Mouse (Mus musculus) cerebellum, postnatal 4 days (tissue): Measurements from ENCODE around the gene B3gnt2.
A peak's percentile ranks its signal among the peaks of the same experiment; 100 is the strongest.
"Not testable (repeated sequence)": the region's sequence is repeated elsewhere in the genome, so short reads cannot be mapped to it uniquely, and the experiment has no call there.

ENCODE experiments used
- DNase-seq, 2 experiments: peaks; one replicate each; pipeline ENCODE4 v3.0.0; 2022; ENCODE audit warnings: low spot score in 2 of 2, mixed read lengths in 1 of 2

B3gnt2 gene

GRCm38 (mm10) chr11:22774821-22775220 lies 85.9 kb downstream of the B3gnt2 start:
- no peak for DNase-seq

- DNase-seq = no peak
These were observed 94.5 kb downstream of the B3gnt2 start for GRCm38 (mm10) chr11:22766238-22766637.

DNA sequence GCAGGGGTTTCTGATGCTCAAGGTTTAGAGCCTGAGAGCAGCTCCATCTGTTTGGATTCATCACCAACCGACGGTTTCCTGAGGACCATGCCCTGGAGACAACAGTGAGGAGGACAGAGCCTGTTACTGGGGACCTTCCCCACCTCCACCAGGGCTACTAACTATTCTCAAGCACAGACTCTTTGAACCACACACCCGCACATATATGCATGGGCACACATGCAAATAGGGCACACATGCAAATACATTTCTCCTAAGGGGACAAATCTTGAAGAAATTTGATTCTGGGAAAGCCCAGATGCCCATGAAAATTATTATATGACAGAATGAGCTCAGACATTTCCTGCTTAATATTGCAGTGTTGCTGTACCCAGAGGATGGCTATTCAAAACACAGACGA lies 95.3 kb downstream of the B3gnt2 start:
- no peak for DNase-seq

- DNase-seq = no peak
These were observed 97.0 kb downstream of the B3gnt2 start for GRCm38 (mm10) chr11:22763556-22764295.

DNA sequence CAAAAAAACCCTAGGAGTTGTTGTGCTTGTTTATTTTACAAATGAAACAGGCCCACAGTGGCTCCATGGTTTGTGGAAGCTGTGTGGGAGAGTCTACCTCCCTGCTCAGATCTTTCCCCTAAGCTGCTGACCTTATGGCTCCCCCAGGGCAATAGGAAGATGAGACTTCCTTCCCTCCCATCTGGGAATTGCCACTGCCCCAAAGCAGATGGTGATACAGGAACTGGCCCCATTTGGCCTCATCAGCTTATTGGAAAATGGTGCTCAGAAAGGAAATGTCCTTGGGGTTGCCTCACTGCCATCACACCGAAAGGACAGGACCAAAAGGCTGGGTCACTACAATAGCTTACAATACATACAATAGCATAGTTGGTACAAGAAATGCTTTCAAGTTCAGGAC lies 97.7 kb downstream of the B3gnt2 start:
- no peak for DNase-seq

DNA sequence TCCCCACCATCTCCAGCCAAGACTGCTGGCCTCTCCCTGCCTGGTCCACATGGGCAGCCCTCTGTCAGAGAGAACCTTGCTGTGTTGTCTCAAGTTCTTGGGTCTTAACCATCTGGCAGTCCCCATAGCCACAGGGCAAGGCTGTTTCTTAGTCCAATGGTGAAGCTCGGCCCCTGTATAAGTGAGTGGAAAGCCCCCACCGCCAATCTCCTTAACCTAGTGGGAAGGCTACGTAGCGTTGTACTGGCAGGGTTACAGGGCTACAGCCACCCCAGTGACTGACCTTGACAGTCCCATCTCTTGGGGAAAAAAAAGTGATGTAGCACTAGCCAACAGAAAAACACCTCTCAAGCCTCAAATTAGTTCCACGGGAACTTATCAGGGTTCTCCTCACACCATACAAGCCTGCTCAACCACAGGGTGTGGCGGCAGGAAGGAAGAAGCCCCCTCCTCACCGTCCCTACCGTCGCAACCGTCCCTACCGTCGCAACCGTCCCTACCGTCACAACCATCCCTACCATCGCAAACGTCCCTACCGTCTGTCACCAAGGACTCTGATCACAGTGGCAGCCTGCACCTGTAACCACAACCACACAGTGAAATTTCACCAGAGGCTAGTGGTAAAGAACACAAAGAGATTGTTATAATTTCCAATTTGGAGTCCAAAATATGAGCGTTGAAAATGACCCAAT lies 98.4 kb downstream of the B3gnt2 start:
- no peak for DNase-seq

- DNase-seq = no peak
These were observed 101.0 kb downstream of the B3gnt2 start for GRCm38 (mm10) chr11:22759783-22760182.

DNA sequence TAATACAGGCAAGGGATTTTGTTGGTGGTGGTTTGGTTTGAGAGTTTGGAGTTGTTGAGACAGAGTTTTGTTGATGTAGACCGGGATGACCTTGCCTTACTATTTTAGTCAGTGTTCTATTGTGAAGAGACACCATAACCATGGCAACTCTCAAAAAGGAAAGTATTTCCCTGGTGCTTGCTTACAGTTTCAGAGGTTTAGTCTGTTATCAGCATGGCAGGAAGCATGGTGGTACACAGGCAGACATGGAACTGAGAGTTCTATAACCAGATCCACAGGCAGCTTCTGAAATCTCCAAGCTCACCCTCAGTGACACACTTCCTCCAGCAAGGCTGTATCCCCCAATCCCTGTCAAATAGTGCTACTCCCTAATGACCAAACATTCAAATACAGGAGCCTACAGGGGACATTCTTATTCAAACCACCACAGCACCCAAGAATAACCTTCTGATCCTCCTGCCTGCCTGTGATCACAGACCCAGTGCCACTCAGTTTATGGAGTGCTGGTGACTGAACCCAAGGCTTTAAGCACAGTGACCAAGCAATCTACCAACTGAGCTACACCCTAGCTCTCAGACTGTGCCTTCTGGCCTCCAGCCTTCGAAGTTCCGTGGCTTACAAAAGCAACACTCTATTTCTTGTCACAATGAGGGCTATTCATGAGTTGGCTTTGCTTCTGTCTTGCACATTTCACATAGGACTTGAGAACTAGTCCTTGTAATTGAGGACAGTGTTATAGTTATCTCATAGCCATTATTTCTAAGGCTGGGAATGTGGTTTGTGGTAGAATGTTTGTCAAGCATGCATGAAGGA lies 104.4 kb downstream of the B3gnt2 start:
- DNase-seq = no peak

- no peak for DNase-seq
These were observed 105.6 kb downstream of the B3gnt2 start for GRCm38 (mm10) chr11:22755180-22755579.

DNA sequence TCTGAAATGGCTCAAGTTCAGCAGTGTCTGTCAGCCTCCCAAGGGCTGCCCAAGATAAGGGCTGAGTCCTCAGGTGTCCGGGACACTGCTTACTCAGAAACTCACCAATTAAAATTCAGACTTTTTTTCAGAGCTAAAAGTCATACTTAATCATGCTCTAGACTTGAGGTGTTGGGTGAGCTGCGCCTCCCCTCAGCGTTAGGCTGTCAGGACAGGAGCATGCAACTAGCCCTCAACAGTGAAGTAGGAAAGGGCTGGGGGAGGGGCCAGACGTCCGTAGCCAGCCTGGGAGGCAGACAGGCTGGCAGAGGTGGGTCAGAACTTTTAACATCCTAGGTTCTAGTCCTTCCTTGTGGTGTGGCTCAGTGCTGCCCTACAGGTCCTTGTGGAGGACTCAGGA lies 108.2 kb downstream of the B3gnt2 start:
- no peak for DNase-seq

DNA sequence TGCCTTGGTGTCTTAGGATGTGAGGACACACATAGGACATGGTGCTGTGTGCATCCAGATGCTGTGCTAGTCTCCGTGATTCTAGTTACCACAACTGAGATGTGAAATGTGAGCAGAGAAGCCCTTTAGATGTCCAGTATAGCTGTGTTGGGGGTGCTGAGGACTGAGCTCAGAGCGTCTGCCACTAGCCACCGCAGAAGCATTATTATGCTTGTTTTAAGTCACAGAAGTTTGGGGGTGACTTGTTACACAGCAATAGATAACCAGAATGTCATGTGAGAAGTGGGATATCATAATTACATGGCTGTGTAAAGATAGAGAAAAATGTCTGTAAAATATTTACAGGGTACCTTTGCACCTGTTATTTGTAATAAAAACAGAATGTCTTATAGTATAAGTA lies 109.2 kb downstream of the B3gnt2 start:
- no peak for DNase-seq

DNA sequence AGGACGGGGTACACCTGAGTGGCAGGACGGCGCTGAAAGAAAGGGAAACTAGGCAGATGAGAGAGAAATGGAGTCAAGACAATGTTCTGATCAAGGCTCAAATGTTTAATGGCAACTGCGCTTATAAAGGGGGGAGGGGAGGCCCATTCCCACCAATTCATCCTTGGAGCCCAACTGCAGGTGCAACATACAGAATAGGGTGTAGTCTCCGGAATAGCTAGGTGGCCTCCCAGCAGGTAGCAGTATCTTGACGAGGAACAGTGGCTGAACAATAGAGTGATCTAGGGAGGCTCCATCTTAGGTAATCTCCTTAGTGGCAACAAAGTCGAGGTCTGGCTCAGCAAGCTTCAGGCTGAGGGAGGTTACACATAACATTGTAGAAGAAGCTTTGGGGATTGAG lies 113.4 kb downstream of the B3gnt2 start:
- DNase-seq = no peak

DNA sequence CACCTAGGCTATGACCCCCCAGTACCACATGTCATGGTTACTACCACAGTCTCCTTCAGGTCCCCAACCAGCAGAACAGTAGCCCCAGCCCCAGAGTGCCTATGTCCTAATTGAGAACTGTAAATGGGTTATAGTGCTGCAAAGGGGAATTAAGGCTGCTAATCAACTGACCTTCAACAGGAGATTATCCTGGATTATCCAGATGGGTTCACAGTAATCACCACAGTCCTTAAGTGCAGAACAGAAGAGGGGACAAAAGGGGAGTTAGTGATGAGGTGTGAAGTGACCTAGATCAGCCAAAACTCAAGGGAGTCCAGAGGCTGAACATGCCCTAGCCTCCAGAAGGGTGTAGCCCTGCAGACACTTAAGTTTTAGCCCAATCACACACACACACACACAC lies 115.4 kb downstream of the B3gnt2 start:
- no peak for DNase-seq

DNA sequence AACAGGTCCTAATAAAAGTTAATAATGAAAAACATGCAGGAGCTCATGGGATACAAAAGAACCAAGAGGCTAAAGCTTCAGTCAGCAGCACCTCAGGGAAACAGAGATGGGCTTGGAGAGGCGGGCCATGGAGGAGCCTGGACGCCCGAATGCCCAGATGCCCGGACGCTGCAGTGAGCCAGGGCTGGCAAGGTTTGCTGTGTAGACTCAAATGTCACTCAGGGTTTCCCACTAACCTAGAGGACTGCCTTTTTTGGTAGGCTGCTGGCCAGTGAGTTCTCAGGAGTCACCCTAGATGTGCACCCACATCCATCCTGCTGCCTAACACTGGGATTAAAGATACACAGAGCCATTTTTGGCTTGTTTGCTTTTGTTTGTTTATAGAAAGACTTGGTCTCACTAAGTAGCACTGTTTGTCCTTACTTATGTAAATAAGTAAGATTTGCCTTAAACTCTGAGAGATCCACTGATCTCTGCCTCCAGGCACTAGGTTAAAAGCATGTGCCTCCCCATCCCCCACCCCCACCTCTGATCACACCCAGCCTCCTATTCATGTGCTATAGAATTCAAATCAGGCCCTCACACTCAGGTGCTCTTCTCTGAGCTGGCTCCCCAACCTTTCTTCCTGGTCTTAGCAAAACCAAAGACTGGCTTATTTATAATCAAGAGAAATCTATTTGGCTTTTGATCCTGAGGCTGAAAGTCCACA lies 117.0 kb downstream of the B3gnt2 start:
- no peak for DNase-seq

- no peak for DNase-seq
These were observed 118.6 kb downstream of the B3gnt2 start for GRCm38 (mm10) chr11:22741998-22742626.

DNA sequence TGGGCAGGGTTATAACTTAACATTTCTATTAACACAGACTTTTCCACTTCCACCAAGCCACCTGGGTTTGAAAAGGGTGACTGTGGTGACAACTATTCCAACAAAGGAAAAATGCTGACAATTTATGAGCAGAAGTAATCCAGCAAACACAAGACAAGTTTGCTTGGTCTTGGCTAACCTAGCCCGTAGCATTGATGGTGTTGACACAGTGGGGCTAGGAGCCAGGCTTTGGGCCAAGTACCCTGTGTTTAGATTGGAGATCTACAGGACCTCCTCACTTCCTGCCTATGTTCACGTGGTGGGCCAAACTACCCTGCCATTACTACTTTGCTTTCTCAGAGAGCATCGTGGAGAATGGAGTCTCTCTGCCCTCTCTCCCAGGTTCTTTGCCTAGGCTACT lies 119.3 kb downstream of the B3gnt2 start:
- DNase-seq = no peak

DNA sequence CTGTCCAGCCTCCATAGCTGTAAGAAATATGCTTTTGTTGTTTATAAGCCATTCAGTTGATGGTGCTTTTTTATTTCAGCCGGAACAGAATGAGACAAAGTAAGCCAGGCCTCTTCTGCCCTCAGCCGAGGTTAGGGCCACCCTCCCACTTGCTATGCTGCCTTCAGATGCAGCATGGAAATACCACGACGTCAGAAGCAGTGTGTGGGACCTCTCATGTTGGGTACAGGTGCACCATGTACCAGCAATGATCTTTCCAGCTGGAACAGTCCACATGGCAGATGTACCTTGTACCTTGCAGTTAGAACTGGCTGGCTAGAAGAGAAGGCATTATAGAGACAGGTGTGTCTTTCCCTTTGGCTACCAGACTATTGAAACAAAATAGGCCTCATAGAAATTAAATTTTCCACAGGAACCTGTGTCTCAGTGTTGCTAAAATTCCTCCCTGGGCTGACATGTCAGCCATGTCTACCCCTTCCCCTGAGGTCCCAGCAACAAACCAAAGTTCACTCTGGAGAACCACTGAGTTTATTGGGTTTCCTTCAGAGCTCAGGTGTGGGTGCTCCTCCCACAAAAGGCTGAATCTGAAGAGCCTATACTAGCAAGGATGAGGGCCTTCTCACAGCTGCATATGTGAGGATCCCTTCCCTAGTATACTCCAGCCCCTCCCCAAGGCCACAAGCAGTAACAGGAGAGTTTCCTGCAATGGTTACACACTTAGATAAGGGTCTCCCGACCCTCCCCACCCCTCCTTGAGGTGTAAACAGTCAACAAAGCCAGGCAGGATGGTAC lies 121.1 kb downstream of the B3gnt2 start:
- DNase-seq = no peak

GRCm38 (mm10) chr11:22736521-22737225 lies 124.1 kb downstream of the B3gnt2 start:
- no peak for DNase-seq

DNA sequence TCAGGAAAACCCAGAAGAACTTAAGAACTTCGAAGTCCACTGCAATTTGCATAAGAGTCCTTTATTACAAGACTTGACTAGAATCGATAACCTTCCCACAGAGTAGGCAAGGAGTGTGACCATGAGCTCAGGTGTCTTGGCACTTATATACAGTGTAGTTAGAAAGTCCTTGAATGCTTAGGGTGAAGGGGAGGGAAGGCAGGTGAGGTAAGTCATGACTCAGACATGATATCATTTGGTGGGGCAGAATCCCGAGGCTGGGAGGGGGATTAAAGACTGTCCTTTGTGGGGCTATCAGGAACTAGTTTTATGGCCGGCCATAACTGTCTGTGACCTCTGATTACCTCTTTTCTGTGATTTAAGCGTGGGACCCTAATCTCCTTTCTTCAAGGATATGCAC lies 125.6 kb downstream of the B3gnt2 start:
- not testable (repeated sequence) for DNase-seq

GRCm38 (mm10) chr11:22733936-22734335 lies 126.8 kb downstream of the B3gnt2 start:
- DNase-seq = peak in 1 of 2 experiments; percentile 12
